Mouse (Mus musculus) CH12.LX (cell line): ENCODE results near the gene Npm1. TPM values are rescaled to one million over a fixed set of nuclear protein-coding genes. Genes with fewer than 3 reads are reported as not detected.

Source experiments
- DNase-seq: peaks from one replicate; pipeline ENCODE4 v3.0.0-alpha.2; 2013; ENCODE audit errors: extremely low read depth
- H3K27ac ChIP-seq: 2 replicates; pipeline ENCODE4 v1.5.1; 2012; ENCODE audit warnings: low read depth, mild to moderate bottlenecking, control low read depth, moderate library complexity; ENCODE audit not compliant: insufficient read depth
- H3K27me3 ChIP-seq: replicated peaks from 2 replicates; pipeline ENCODE3; 2012; ENCODE audit warnings: inconsistent platforms
- H3K36me3 ChIP-seq, 2 experiments: replicated peaks in 1 of 2; 2 replicates each; pipeline versions ENCODE3 to v1.6.1; 2012; ENCODE audit warnings: inconsistent platforms in 1 of 2, low read length in 1 of 2, mild to moderate bottlenecking in 1 of 2, mixed read lengths in 1 of 2, moderate library complexity in 1 of 2; ENCODE audit not compliant: control insufficient read depth in 1 of 2, insufficient read depth in 1 of 2
- H3K4me1 ChIP-seq, 2 experiments: 2 replicates each; pipeline ENCODE4 v1.6.1; 2012; ENCODE audit warnings: inconsistent platforms in 1 of 2, moderate library complexity in 1 of 2; ENCODE audit not compliant: insufficient read depth in 2 of 2, control insufficient read depth in 1 of 2
- H3K4me2 ChIP-seq: 2 replicates; pipeline ENCODE4 v1.6.1; 2012; ENCODE audit warnings: low read depth, mild to moderate bottlenecking, control low read depth; ENCODE audit not compliant: poor library complexity, insufficient read depth, severe bottlenecking
- H3K4me3 ChIP-seq, 3 experiments: fragments of 150-350 bp in 1 of 3; sonication (generic) in 1 of 3; replicated peaks in 1 of 3; 2 replicates each; pipeline versions ENCODE3 to v1.5.1; 2011 to 2012; ENCODE audit warnings: low read depth in 2 of 3, low read length in 2 of 3, mild to moderate bottlenecking in 2 of 3, moderate library complexity in 2 of 3, control low read depth in 1 of 3, improper control_type of control experiment in 1 of 3, inconsistent platforms in 1 of 3, mixed read lengths in 1 of 3; ENCODE audit not compliant: poor library complexity in 1 of 3
- H3K79me2 ChIP-seq: replicated peaks from 2 replicates; pipeline ENCODE4 v1.6.1; 2012; ENCODE audit warnings: mild to moderate bottlenecking, moderate library complexity; ENCODE audit not compliant: control insufficient read depth, poor library complexity, insufficient read depth, severe bottlenecking; ENCODE audit errors: extremely low read depth
- H3K9ac ChIP-seq: 2 replicates; pipeline ENCODE4 v1.6.1; 2012; ENCODE audit warnings: low read depth, mild to moderate bottlenecking, control low read depth, moderate library complexity; ENCODE audit not compliant: insufficient read depth
- H3K9me3 ChIP-seq: replicated peaks from 2 replicates; pipeline ENCODE3; 2012; ENCODE audit warnings: low read length, inconsistent platforms, mixed read lengths
- BHLHE40 ChIP-seq: IDR thresholded peaks from 2 replicates; pipeline ENCODE4 v1.6.1; 2011; ENCODE audit warnings: mild to moderate bottlenecking, low read depth, low read length, improper control_type of control experiment
- CHD1 ChIP-seq: IDR thresholded peaks from 2 replicates; pipeline ENCODE4 v1.6.1; 2012; ENCODE audit warnings: low read depth, low read length, improper control_type of control experiment, inconsistent platforms
- CHD2 ChIP-seq: IDR thresholded peaks from 2 replicates; pipeline ENCODE4 v1.6.1; 2011; ENCODE audit warnings: low read length, improper control_type of control experiment
- CTCF ChIP-seq, 2 experiments: IDR thresholded peaks in 1 of 2; conservative IDR thresholded peaks in 1 of 2; 2 replicates each; pipeline ENCODE4 v1.5.1; 2011 to 2012; ENCODE audit warnings: low read depth in 2 of 2, low read length in 2 of 2, improper control_type of control experiment in 1 of 2, inconsistent platforms in 1 of 2, mild to moderate bottlenecking in 1 of 2, moderate library complexity in 1 of 2
- E2F4 ChIP-seq: IDR thresholded peaks from 2 replicates; pipeline ENCODE4 v1.6.1; 2011; ENCODE audit warnings: low read depth, low read length, improper control_type of control experiment; ENCODE audit not compliant: insufficient replicate concordance
- ELF1 ChIP-seq: IDR thresholded peaks from 2 replicates; pipeline ENCODE4 v1.6.1; 2014; ENCODE audit warnings: low read depth, mild to moderate bottlenecking, inconsistent platforms, low read length, improper control_type of control experiment
- EP300 ChIP-seq: IDR thresholded peaks from 2 replicates; pipeline ENCODE4 v1.6.1; 2011; ENCODE audit warnings: low read length, improper control_type of control experiment
- ETS1 ChIP-seq: conservative IDR thresholded peaks from 2 replicates; pipeline ENCODE4 v1.6.1; 2012; ENCODE audit warnings: low read depth, mild to moderate bottlenecking, inconsistent platforms, low read length, improper control_type of control experiment, moderate library complexity
- GABPA ChIP-seq: IDR thresholded peaks from 2 replicates; pipeline ENCODE4 v1.6.1; 2012; ENCODE audit warnings: low read depth, low read length, improper control_type of control experiment, inconsistent platforms; ENCODE audit not compliant: insufficient replicate concordance
- HCFC1 ChIP-seq: IDR thresholded peaks from 2 replicates; pipeline ENCODE4 v1.6.1; 2012; ENCODE audit warnings: low read depth, mild to moderate bottlenecking, inconsistent platforms, low read length, improper control_type of control experiment
- IRF4 ChIP-seq: IDR thresholded peaks from 2 replicates; pipeline ENCODE4 v1.6.1; 2014; ENCODE audit warnings: low read depth, mild to moderate bottlenecking, inconsistent platforms, low read length, improper control_type of control experiment
- JUN ChIP-seq: IDR thresholded peaks from 2 replicates; pipeline ENCODE4 v1.6.1; 2011; ENCODE audit warnings: low read depth, mild to moderate bottlenecking, low read length, improper control_type of control experiment, moderate library complexity; ENCODE audit not compliant: insufficient read depth
- JUND ChIP-seq: conservative IDR thresholded peaks from 2 replicates; pipeline ENCODE4 v1.6.1; 2011; ENCODE audit warnings: low read depth, low read length, improper control_type of control experiment
- KAT2A ChIP-seq: IDR thresholded peaks from 2 replicates; pipeline ENCODE4 v1.6.1; 2012; ENCODE audit warnings: low read length, improper control_type of control experiment, inconsistent platforms; ENCODE audit not compliant: insufficient replicate concordance
- MAFK ChIP-seq: IDR thresholded peaks from 2 replicates; pipeline ENCODE4 v1.6.1; 2011; ENCODE audit warnings: low read length, improper control_type of control experiment; ENCODE audit not compliant: insufficient replicate concordance
- MAX ChIP-seq: IDR thresholded peaks from 2 replicates; pipeline ENCODE4 v1.6.1; 2011; ENCODE audit warnings: low read length, improper control_type of control experiment
- MAZ ChIP-seq: IDR thresholded peaks from 2 replicates; pipeline ENCODE4 v1.6.1; 2012; ENCODE audit warnings: low read depth, mild to moderate bottlenecking, inconsistent platforms, low read length, improper control_type of control experiment, moderate library complexity
- MEF2A ChIP-seq: IDR thresholded peaks from 2 replicates; pipeline ENCODE4 v1.6.1; 2014; ENCODE audit warnings: low read depth, mild to moderate bottlenecking, inconsistent platforms, low read length, improper control_type of control experiment, borderline replicate concordance
- MXI1 ChIP-seq: IDR thresholded peaks from 2 replicates; pipeline ENCODE4 v1.6.1; 2011; ENCODE audit warnings: mild to moderate bottlenecking, low read depth, low read length, improper control_type of control experiment
- MYC ChIP-seq: IDR thresholded peaks from 2 replicates; pipeline ENCODE4 v1.6.1; 2011; ENCODE audit warnings: low read depth, mild to moderate bottlenecking, improper control_type of control experiment, low read length
- NELFE ChIP-seq: IDR thresholded peaks from 2 replicates; pipeline ENCODE4 v1.6.1; 2011; ENCODE audit warnings: low read depth, low read length, improper control_type of control experiment
- NRF1 ChIP-seq: IDR thresholded peaks from 2 replicates; pipeline ENCODE4 v1.6.1; 2014; ENCODE audit warnings: low read depth, mild to moderate bottlenecking, inconsistent platforms, low read length, improper control_type of control experiment, moderate library complexity
- PAX5 ChIP-seq: IDR thresholded peaks from 2 replicates; pipeline ENCODE4 v1.6.1; 2012; ENCODE audit warnings: low read length, inconsistent platforms, mixed read lengths
- POLR2A ChIP-seq: IDR thresholded peaks from 2 replicates; pipeline ENCODE4 v1.6.1; 2011; ENCODE audit warnings: low read depth, mild to moderate bottlenecking, improper control_type of control experiment, low read length
- POLR2AphosphoS2 ChIP-seq: IDR thresholded peaks from 2 replicates; pipeline ENCODE4 v1.6.1; 2011; ENCODE audit warnings: low read depth, low read length, improper control_type of control experiment
- RAD21 ChIP-seq: IDR thresholded peaks from 2 replicates; pipeline ENCODE4 v1.6.1; 2011; ENCODE audit warnings: low read depth, mild to moderate bottlenecking, low read length, improper control_type of control experiment, moderate library complexity
- RCOR1 ChIP-seq: conservative IDR thresholded peaks from 2 replicates; pipeline ENCODE4 v1.6.1; 2012; ENCODE audit warnings: low read depth, mild to moderate bottlenecking, inconsistent platforms, low read length, improper control_type of control experiment
- SIN3A ChIP-seq: IDR thresholded peaks from 2 replicates; pipeline ENCODE4 v1.6.1; 2012; ENCODE audit warnings: low read length, improper control_type of control experiment, inconsistent platforms
- SMC3 ChIP-seq: IDR thresholded peaks from 2 replicates; pipeline ENCODE4 v1.6.1; 2011; ENCODE audit warnings: low read depth, low read length, improper control_type of control experiment
- TBP ChIP-seq: conservative IDR thresholded peaks from 2 replicates; pipeline ENCODE4 v1.6.1; 2011; ENCODE audit warnings: low read depth, low read length, improper control_type of control experiment
- TCF12 ChIP-seq: IDR thresholded peaks from 2 replicates; pipeline ENCODE4 v1.6.1; 2014; ENCODE audit warnings: low read depth, mild to moderate bottlenecking, inconsistent platforms, low read length, improper control_type of control experiment
- UBTF ChIP-seq: IDR thresholded peaks from 2 replicates; pipeline ENCODE4 v1.6.1; 2012; ENCODE audit warnings: low read depth, mild to moderate bottlenecking, inconsistent platforms, low read length, improper control_type of control experiment, moderate library complexity
- USF1 ChIP-seq: IDR thresholded peaks from 2 replicates; pipeline ENCODE4 v1.6.1; 2014; ENCODE audit warnings: low read depth, mild to moderate bottlenecking, inconsistent platforms, low read length, improper control_type of control experiment
- USF2 ChIP-seq: conservative IDR thresholded peaks from 2 replicates; pipeline ENCODE4 v1.6.1; 2011; ENCODE audit warnings: low read depth, low read length, improper control_type of control experiment
- ZC3H11A ChIP-seq: IDR thresholded peaks from 2 replicates; pipeline ENCODE4 v1.6.1; 2012; ENCODE audit warnings: low read depth, mild to moderate bottlenecking, inconsistent platforms, low read length, improper control_type of control experiment
- ZKSCAN1 ChIP-seq: IDR thresholded peaks from 2 replicates; pipeline ENCODE4 v1.6.1; 2012; ENCODE audit warnings: low read depth, inconsistent platforms, low read length, improper control_type of control experiment, borderline replicate concordance
- ZMIZ1 ChIP-seq: IDR thresholded peaks from 2 replicates; pipeline ENCODE4 v1.6.1; 2012; ENCODE audit warnings: low read depth, mild to moderate bottlenecking, inconsistent platforms, low read length, improper control_type of control experiment
- ZNF384 ChIP-seq: IDR thresholded peaks from 2 replicates; pipeline ENCODE4 v1.6.1; 2012; ENCODE audit warnings: low read depth, low read length, improper control_type of control experiment, inconsistent platforms
- dilution Hi-C: fragments of 300-500 bp; cut with MboI; formaldehyde crosslinking; loops from 2 replicates; pipeline ENCODE4 v1.14.3; 2020; ENCODE audit warnings: low sequenced_read_pairs; ENCODE audit not compliant: extremely low pct_unique_long_range_greater_than_20kb, extremely low pct_ligation_motif_present
- in situ Hi-C: fragments of 300-500 bp; cut with MboI; formaldehyde crosslinking; loops from 3 replicates; pipeline ENCODE4 v1.14.3; 2019; ENCODE audit warnings: low sequenced_read_pairs, low pct_ligation_motif_present, low pct_unique_long_range_greater_than_20kb, mixed read lengths
- polyA plus RNA-seq: library from polyadenylated mRNA; unstranded; fragments of >175 nt; gene quantifications from 2 replicates; pipeline ENCODE4 v1.2.1, GENCODE M21; 2012; ENCODE audit warnings: low read depth; ENCODE audit not compliant: insufficient read length
- total RNA-seq, 2 experiments: library from RNA; depleted of rRNA; stranded (reverse); fragments of 300-350 nt in 1 of 2; fragments of >200 nt in 1 of 2; gene quantifications; 2 replicates each; pipeline ENCODE4 v1.2.3; 2012 to 2014

The Npm1 gene
- total and polyA plus RNA-seq, 3 experiments = 3,603 to 8,076 (median 6,953) TPM

- Histone ChIP-seq H3K79me2 (peaks cover 27% of the 10 kb centered on the region), H3K9me3 (peaks cover 2% of the 10 kb centered on the region), H3K27ac (no peak overlapping the region), H3K27me3 (no peaks in the 10 kb centered on the region), H3K4me2 (no peak overlapping the region), H3K9ac (no peak overlapping the region), H3K4me3 (no peak overlapping the region), H3K36me3 (peaks cover 56 to 86% of the 10 kb centered on the region in 2 experiments), H3K4me1 (peaks cover 7 to 53% of the 10 kb centered on the region in 2 experiments; a peak in 3 of 4 replicates)
- dilution Hi-C loops (no loop called here), in situ Hi-C loops (no loop called here)
- no peak for DNase-seq
- TF ChIP-seq ETS1 (no peak), MYC (peak; percentile 38; the same call in 1 of the 2 replicates), ZKSCAN1 (no peak), TCF12 (no peak), IRF4 (no peak), PAX5 (no peak), CTCF (conservative IDR thresholded peaks at IDR 0.05 in 1 of 2, IDR thresholded peaks at IDR 0.05 in 1 of 2; ENCODE audit: low read depth in 2 of 2, low read length in 2 of 2) (no peak), TBP (no peak), MAX (no peak), MAFK (0 out of 2 replicates have a peak, but pooled peaks have one; percentile 19), MAZ (0 out of 2 replicates have a peak, but pooled peaks have one; percentile 25), JUN (no peak), RCOR1 (peak; percentile 68), JUND (no peak), NRF1 (no peak), SMC3 (no peak), ZMIZ1 (peak; percentile 63; the same call in 1 of the 2 replicates), POLR2AphosphoS2 (no peak), MEF2A (no peak), SIN3A (peak; percentile 72), MXI1 (no peak; the same call in 1 of the 2 replicates), HCFC1 (no peak), KAT2A (no peak), USF2 (no peak), NELFE (no peak), POLR2A (peak; percentile 42; the same call in 1 of the 2 replicates), CHD1 (no peak), USF1 (no peak), UBTF (no peak), EP300 (0 out of 2 replicates have a peak, but pooled peaks have one; percentile 17), CHD2 (0 out of 2 replicates have a peak, but pooled peaks have one; percentile 44), ELF1 (no peak), E2F4 (no peak), BHLHE40 (no peak), RAD21 (no peak), GABPA (no peak), ZNF384 (0 out of 2 replicates have a peak, but pooled peaks have one; percentile 38), ZC3H11A (no peak)
These were observed 10.0 kb downstream of the Npm1 start for GRCm38 (mm10) chr11:33152997-33153396.
